Mouse (Mus musculus): ENCODE data around the gene Gm34653.

The Gm34653 gene

GRCm38 (mm10) chr2:34882757-34883156, 50.0 kb downstream of the Gm34653 start:
- no peak for DNase-seq (ENCODE audit: extremely low spot score, low read depth, low spot score)

- no peak for DNase-seq (ENCODE audit: extremely low spot score, low read depth, low spot score)
Observed at GRCm38 (mm10) chr2:34883190-34883589, 50.4 kb downstream of the Gm34653 start.

GRCm38 (mm10) chr2:34884186-34884585, 51.4 kb downstream of the Gm34653 start:
- no peak for DNase-seq (ENCODE audit: extremely low spot score, low read depth, low spot score)
